Mouse (Mus musculus): Measurements from ENCODE around the gene Gm8693.
"Not testable (repeated sequence)": the region's sequence is repeated elsewhere in the genome, so short reads cannot be mapped to it uniquely, and the experiment has no call there.

The Gm8693 gene

DNA sequence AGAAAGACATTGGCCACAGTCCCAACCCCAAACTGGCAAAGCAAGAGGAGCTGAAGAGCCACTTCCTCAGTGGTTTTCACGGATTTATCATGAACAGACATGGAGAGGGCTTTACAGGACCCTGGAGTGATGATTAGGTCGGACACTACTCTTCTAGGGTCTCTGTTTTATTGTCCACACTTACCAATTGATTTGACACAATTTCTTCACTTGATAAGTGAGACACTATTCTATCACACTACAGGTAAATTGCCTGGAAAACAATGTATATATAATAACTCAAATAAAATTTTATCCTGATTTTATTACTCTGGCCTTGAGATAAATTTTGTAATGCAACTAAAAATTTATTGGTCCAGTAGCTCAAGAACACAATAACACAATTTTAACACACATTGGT is at the start of gene Gm8693:
TSS of gene Gm8693 (minus strand) at position 101 of the 400 bp plus-strand sequence.
- not testable (repeated sequence) for DNase-seq (ENCODE audit: low read depth)

DNA sequence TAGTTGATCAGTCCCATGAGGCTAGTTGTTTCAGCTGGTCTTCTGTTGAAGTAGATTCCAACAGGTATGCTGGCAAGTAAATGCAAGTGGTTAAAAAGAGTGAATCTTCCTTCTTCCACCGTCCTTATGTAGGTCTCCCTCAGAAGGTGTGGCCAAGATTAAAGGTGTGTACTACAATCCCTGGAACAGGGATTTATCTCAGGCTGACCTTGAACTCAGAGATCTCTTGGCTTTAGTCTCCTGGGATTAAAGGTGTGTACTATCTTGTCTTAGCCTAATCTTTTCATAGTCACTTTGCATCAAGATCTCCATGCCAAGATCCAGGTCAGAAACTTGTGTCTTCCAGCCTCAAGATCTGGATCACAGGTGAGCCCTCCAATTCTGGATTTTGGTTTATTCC is 27.5 kb upstream of the Gm8693 start, which contains the start of gene Gm4567:
TSS of gene Gm4567 (minus strand) at position 101 of the 400 bp plus-strand sequence.
- DNase-seq (ENCODE audit: low read depth) = not testable (repeated sequence)

DNA sequence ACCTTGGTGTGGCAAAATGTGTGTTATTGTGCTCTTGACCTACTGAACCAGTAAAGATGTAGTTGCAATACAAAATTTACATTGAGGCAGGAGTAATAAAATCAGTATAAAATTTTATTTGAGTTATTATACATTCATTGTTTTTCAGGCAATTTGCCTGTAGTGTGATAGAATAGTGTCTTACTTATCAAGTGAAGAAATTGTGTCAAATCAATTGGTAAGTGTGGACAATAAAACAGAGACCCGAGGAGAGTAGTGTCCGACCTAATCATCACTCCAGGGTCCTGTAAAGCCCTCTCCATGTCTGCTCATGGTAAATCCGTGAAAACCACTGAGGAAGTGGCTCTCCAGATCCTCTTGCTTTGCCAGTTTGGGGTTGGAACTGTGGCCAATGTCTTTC is 34.4 kb downstream of the Gm8693 start, which contains the start of gene Vmn1r155:
TSS of gene Vmn1r155 (plus strand) at position 301 of the 400 bp plus-strand sequence.
- not testable (repeated sequence) for DNase-seq (ENCODE audit: low read depth)

All from NIH3T3 (cell line).